Mouse (Mus musculus): ENCODE measurements around the gene Dnah12.

DNA sequence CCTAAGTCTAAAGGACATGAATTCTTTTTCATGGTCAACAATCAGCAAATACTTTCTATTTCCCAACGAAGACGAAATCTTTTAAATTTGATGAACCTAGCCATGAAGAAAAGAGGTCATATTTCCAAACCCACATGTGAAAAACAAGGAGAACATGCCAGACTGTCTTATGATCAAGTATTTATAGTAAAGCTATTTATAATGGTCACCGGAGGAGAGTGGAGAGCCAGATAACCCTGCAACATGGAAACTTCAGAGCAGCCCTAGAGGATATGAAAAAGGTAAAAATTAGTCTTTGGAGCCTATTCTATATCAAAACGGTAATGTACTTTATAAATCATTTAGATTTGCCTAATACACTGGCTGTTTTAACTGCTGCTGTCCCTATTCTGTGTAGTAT is 201.3 kb downstream of the Dnah12 start, which contains the start of gene Asb14:
- no peak for TF ChIP-seq POLR2A (IDR thresholded peaks at IDR 0.05; ENCODE audit: borderline replicate concordance, low read depth, low read length)
- TF ChIP-seq CTCF (IDR thresholded peaks at IDR 0.05; ENCODE audit: low read depth, low read length): no peak

Measured in bone marrow macrophage, adult 2 months (primary cell).